Mouse (Mus musculus) midbrain, embryonic 12.5 days (tissue): ENCODE results near the gene Phactr2. TPM values are rescaled to one million over a fixed set of nuclear protein-coding genes. Genes with fewer than 3 reads are reported as not detected.

Source experiments
- polyA plus RNA-seq: library from polyadenylated mRNA; unstranded; fragments of >200 nt; fragmentation: Nextera tagmentation; extraction: Ambion mirVana; gene quantifications from 2 replicates; pipeline ENCODE4 v1.2.1, GENCODE M21; 2016

The Phactr2 gene
- polyA plus RNA-seq, 1 experiment from 2014 or later, result 11.7 TPM

Other genes starting within 250 kb of the Phactr2 start
- 24.0 and 25.8 TPM in 2 replicates for gene Fuca2, start 25.1 kb upstream of the Phactr2 start, polyA plus RNA-seq
- gene Adat2, start 78.5 kb upstream of the Phactr2 start, polyA plus RNA-seq, result 2.7 and 2.9 TPM in 2 replicates
- 21.2 and 21.8 TPM in 2 replicates for gene Pex3, start 78.7 kb upstream of the Phactr2 start, polyA plus RNA-seq